Mouse (Mus musculus) urinary bladder, postnatal 10 days (tissue): ENCODE results near the gene Akap8l.

Source experiments
- DNase-seq: peaks from one replicate; pipeline ENCODE4 v3.0.0; 2022; ENCODE audit warnings: low spot score

Gene Akap8l

DNA sequence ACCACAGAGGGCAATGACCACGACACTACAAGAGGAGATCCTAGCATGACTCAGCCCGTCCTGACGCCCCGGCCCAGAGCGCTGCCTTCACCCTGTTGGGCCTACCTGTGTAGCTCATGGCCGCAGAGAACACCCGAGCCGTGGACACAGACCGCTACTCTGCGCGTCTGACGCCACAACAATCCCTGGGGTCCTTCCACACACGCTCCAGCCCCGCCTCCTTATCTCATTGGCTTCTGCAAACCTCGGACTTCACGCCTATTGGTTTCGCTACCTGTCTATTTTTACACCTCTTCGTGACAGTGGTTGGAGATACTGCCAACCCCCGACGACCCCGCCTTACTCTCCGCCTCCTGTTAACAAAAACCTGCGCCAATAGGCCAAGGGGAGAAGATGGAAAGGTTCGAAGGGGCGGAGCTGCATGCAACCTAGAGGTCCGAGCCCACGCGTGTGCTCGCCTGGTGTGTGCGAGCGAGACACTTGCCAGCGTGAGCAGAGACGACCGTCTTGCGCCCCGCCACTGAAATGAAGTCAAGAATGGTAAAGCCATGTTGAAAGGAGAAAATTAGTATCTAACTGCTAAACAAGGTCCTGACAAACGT is at the start of gene Akap8l:
TSS of gene Akap8l (minus strand) at position 226 of the 602 bp plus-strand sequence.
- peak; percentile 75 for DNase-seq

- no peak for DNase-seq
Observed at GRCm38 (mm10) chr17:32396266-32396665, 45.9 kb upstream of the Akap8l start.

DNA sequence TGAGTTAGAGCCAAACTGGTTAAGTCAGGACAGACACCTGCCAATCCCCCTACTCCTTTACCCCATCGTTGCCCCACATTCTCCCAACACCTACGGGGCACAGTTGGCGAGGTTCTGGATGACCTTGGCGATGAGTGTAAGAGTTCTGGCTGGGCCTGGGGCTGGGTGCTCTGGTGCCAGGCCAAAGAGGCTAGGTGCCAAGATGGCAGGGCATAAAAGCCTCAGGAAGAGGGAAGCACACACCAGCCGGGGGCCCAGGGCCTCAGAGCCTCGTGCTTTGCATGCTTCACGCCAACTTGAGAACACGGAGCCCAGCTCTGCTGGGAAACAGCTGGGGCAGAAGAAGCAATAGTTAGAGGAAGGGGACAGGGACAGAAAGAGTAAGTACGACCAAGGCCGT is 43.5 kb upstream of the Akap8l start:
- no peak for DNase-seq

GRCm38 (mm10) chr17:32389101-32389659 is 38.8 kb upstream of the Akap8l start, which contains the start of gene Wiz:
Gene Wiz (minus strand): TSS chr17:32389439.
- DNase-seq, result peak; percentile 85

DNA sequence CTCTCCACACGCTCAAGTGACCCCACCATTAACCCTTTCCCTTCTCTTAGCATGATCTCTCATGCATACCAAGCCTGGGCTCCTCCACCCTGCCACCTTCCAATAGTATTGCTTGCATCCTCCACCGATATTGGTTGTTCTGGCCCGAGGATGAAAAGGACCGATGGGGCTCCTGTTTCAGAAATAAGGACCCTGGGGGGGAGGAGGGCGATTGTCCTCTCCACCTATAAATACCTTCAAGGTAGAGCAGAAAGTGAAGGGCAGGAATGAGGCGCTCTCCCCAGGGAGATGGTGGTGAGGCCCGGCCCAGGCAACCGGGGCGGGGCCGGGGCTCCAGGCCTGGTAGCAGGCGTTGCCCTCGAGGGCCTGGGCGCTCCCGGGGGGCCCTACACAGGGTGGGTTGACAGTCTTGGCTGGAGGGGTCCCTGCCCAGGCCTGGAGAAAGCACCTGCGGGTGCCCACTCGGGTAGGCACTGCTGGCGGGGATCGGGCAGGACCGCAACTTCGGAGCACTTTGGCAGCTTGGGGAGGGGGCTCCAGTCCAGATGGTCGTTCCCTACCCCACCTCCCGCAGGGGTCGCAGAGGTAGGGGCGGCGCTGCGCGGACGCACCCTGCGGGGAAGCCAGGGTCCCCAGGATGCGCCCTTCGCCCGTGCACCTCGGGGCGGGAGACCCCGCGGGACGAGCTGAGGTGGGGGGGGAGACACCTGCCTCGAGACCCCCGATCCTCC is 38.1 kb upstream of the Akap8l start:
- DNase-seq, result no peak

DNA sequence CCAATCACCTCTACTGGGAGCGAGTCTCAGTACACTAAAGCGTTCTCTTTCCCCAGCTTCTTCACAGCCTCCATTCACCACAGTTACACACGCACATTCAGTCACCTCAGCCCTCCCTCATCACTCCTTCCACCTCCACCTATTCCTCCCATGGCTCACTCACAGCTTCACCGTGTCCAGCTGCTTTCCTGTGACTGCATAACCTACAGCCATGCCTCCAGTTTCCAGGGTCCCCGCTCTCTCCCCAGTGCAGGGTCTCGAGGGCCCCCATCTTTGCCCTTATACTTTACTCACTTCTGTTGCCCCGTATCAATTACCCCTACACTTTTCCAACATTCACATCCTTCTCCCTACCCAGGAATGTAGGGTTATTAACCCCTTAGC is 37.6 kb upstream of the Akap8l start:
- DNase-seq, result no peak

GRCm38 (mm10) chr17:32386659-32387432 is 36.4 kb upstream of the Akap8l start:
- no peak for DNase-seq

DNA sequence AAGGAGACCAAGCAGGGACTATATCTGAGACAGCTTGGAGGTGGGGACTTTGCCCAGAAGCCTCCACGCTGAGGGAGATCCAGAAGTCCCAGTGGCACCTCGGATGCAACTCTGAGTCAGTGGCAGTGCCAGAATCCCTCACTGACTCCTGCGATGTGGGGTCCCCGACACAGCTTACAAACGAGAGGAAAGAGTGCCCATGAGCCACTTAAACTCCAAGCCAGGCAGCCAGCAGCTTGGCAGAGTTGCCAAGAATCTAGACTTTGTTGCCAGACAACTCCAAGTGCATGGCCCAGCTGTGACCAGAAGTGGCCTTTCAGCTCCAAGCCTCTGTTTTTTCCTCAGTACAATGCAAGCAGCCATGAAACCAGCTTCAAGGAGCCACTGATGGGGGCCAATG is 33.3 kb upstream of the Akap8l start:
- no peak for DNase-seq

- no peak for DNase-seq
Observed at GRCm38 (mm10) chr17:32382576-32382975, 32.2 kb upstream of the Akap8l start.

GRCm38 (mm10) chr17:32378786-32379185 is 28.4 kb upstream of the Akap8l start:
- no peak for DNase-seq

- DNase-seq, result no peak
Observed at GRCm38 (mm10) chr17:32377137-32377536, 26.7 kb upstream of the Akap8l start.

DNA sequence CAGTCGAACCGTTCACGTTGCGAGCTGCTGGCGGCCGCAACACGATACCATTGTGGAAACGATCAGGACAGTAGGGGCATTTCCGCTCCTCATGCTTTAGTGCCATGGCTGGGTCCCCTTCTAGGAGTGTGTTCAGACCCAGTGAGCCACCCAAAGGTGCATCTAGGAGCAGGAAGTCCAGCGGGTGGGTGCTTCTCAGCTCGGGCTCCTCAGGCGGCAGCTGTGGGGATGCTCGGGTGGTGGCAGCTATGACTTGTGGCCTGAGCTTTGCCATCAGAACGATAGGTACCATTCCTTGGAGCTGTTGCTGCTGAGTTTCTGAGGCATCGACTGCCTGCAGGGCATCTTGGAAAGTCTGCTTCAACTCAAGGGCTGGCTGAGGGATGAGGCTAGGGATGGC is 26.1 kb upstream of the Akap8l start:
- DNase-seq, result no peak

GRCm38 (mm10) chr17:32368991-32369578 is 18.7 kb upstream of the Akap8l start:
- DNase-seq, result no peak

DNA sequence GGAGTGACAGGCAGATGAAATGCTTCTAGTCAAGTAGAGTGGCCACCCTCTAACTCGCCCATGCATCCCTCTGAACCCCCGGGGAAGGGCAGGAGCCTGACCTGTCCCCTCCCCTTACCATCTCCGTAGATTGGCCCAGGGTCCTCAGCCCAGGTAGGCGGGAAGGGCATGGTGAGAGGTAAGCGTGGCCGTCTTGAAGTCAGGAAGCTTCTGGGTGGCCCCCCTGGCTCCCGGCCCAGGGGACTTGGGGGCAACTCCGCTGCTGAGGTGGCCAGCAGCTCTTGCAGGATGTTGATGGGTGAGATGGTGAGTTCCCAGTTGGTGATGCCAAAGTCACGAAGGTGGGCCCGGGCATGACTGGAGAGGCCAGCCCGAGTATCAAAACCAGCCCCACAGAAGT is 17.3 kb upstream of the Akap8l start:
- DNase-seq, result no peak

DNA sequence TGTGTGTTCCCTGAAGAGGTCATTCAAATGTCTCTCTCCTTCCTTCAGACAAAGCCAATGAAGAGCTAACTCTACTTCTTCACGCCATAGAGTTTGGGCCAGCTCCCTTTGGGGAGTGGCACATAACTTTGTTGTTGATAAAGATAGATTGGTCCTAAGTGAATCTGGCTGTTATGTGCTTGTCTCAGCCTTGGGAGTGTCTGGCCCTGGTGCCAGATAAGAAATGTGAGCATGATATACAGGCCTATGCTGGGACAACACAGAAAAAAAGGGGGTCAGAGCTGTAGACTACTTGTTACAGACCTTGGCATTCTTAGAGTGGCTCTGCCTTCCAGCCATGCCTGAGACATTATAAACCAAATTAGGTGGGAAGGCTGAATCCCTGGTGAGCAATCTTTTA is 14.9 kb upstream of the Akap8l start:
- DNase-seq, result no peak

GRCm38 (mm10) chr17:32364850-32365249 is 14.4 kb upstream of the Akap8l start:
- no peak for DNase-seq

GRCm38 (mm10) chr17:32364331-32364730 is 13.9 kb upstream of the Akap8l start:
- no peak for DNase-seq

GRCm38 (mm10) chr17:32363821-32364301 is 13.5 kb upstream of the Akap8l start:
- no peak for DNase-seq

DNA sequence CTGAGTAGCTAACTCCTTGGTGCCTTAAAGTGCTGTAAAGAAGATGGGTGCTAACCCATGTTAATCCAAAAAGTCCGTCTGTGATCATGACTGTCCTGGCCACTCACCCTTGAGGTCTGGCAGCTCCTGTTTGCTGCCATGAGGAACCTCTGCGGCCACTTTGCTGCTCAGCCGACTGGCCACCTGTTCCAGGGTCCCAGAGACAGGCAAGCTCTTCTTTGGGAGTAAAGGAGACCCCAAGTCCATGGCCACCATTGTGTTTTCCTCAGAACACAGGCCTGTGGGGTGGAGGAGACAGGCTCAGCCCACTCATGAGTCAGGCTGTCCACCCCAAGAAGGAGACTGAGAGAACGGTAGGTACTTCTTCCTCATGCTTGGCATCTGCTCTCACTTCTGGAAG is 12.3 kb upstream of the Akap8l start:
- DNase-seq, result no peak

DNA sequence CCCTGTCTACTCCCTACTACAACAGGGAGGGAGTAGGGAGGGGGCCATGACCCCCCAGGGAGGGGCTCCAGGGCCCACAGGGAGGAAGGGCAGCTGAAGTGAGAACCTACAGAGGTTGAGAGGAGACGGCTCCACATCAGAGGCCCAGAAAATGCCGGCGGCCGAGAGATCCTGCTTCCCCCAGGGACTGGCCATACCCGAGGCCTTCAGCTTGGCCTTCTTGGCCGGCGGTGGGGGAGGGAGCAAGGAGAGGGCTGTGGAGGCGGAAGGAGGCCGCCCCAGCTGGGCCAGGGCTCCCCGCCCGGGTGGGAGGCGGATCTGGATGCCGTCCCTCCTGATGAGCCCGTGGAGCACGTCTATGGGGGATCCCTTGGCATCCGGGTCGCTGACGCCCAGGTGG is 9.5 kb upstream of the Akap8l start:
- no peak for DNase-seq

DNA sequence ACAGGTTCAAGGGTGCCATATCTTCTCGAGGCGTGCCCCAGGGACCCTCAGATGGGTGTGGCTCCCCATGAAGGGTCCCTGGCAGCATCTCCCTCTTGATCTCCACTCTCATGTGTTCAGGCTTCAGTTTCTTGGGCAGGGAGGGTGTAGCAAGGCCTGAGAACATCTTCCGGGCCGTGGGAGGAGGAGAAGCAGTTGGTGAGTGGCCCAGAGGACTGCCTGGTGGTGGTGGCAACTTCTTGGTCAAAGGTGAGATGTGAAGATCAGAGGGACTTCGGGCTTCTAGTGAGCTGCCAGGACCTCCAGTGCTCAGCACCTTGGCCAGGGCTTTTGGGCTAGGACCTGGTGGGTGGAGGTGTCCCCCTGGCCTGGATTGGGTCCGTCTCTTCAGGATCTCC is 8.5 kb upstream of the Akap8l start:
- no peak for DNase-seq
